In the genomic region with DNA sequence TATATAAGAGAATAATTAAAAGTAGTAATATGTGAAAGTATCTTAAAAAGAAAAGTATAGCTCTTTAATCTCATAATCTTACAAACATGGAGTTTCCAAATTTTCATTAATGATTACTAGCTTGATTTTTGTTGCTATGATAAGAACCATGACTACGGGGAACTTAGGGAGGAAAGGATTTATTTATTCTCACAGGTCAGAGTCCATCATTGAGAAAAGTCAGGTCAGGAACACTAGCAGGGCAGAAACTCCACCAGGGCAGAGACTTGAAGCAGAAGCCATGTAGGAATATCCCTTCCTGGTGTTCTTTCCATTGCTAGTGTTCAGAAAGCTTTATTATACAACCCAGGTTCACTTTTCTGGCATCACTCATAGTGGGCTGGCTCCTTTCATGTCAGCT, we compare ENCODE assay signal across 33 mouse cellular contexts. TPM values are rescaled to one million over a fixed set of nuclear protein-coding genes. Genes with fewer than 3 reads are reported as not detected.
"Had no signal": no experiment of that assay in that cellular context is flagged by ENCODE, and none has a peak within 500 bp of the region (broad histone marks: within the 10 kb centered on the region; RNA-seq: fewer than 3 reads in every experiment).

No protein-coding gene starts in this region.

- DNase-seq: gastrocnemius, adult 2 months; gastrocnemius, postnatal 10 days; gastrocnemius, postnatal 25 days; heart, adult 18-20 months; heart, postnatal 10 days; heart, postnatal 36 days; kidney, adult 11 months; kidney, adult 2 months; kidney, adult 9 months; kidney, postnatal 10 days; kidney, postnatal 25 days; kidney, postnatal 4 days; layer of hippocampus, postnatal 36 days; left cerebral cortex, postnatal 4 days had no signal

- H3K4me2 ChIP-seq: heart, embryonic 12.5 days; hindbrain, embryonic 13.5 days; hindbrain, embryonic 15.5 days; limb, embryonic 13.5 days; limb, embryonic 15.5 days; liver, embryonic 12.5 days had no signal

- H3K9me3 ChIP-seq: heart, embryonic 10.5 days; hindbrain, embryonic 13.5 days; hindbrain, embryonic 15.5 days; limb, embryonic 13.5 days; limb, embryonic 15.5 days; liver, embryonic 12.5 days had no signal

- H3K36me3 ChIP-seq: heart, embryonic 10.5 days; heart, embryonic 12.5 days; hindbrain, embryonic 13.5 days; hindbrain, embryonic 15.5 days; limb, embryonic 13.5 days; limb, embryonic 15.5 days; liver, embryonic 12.5 days had no signal

- H3K9ac ChIP-seq: heart, embryonic 12.5 days; hindbrain, embryonic 13.5 days; hindbrain, embryonic 15.5 days; limb, embryonic 13.5 days; limb, embryonic 15.5 days; liver, embryonic 12.5 days had no signal

- H3K27me3 ChIP-seq: heart, embryonic 12.5 days; hindbrain, embryonic 13.5 days; hindbrain, embryonic 15.5 days; limb, embryonic 13.5 days; limb, embryonic 15.5 days; liver, embryonic 12.5 days had no signal

- ATAC-seq: forebrain, embryonic 16.5 days; hindbrain, postnatal 0 days; liver, embryonic 12.5 days had no signal

- H3K27ac ChIP-seq: gastrocnemius, adult 2 months; heart, embryonic 10.5 days; hindbrain, embryonic 13.5 days; hindbrain, embryonic 15.5 days; hindbrain, postnatal 0 days; layer of hippocampus, adult 2 months; limb, embryonic 13.5 days; limb, embryonic 15.5 days; liver, embryonic 12.5 days had no signal

- H3K4me1 ChIP-seq: heart, embryonic 10.5 days; heart, embryonic 12.5 days; hindbrain, embryonic 13.5 days; hindbrain, embryonic 15.5 days; limb, embryonic 13.5 days; limb, embryonic 15.5 days; liver, embryonic 12.5 days had no signal

- H3K4me3 ChIP-seq: gastrocnemius, adult 2 months; heart, embryonic 10.5 days; heart, embryonic 12.5 days; hindbrain, embryonic 13.5 days; hindbrain, embryonic 15.5 days; layer of hippocampus, adult 2 months; limb, embryonic 13.5 days; limb, embryonic 15.5 days; liver, embryonic 12.5 days had no signal

RNA-seq across cellular contexts. Expression of a gene that starts 8.1 kb away (rescaled TPM):
- total RNA-seq: gastrocnemius, adult 2 months; gastrocnemius, postnatal 10 days; gastrocnemius, postnatal 25 days; gastrocnemius, postnatal 4 days; granulocyte monocyte progenitor cell, adult 5-6 weeks; heart, adult 8-10 months; heart, postnatal 10 days; heart, postnatal 36 days; hematopoietic stem cell, adult 5-6 weeks; hindbrain, postnatal 0 days had no signal
- polyA plus RNA-seq: forebrain, embryonic 16.5 days; frontal cortex, adult 2 months; heart, embryonic 12.5 days; heart, embryonic 14.5 days; hindbrain, embryonic 11.5 days; hindbrain, embryonic 13.5 days; hindbrain, postnatal 0 days; kidney, embryonic 16.5 days; limb, embryonic 11.5 days; limb, embryonic 13.5 days; limb, embryonic 15.5 days; liver, embryonic 12.5 days had no signal
